Mouse (Mus musculus) heart, embryonic 15.5 days (tissue): ENCODE data around the gene Cul9. TPM values are rescaled to one million over a fixed set of nuclear protein-coding genes. Genes with fewer than 3 reads are reported as not detected.

ENCODE experiments used
- ATAC-seq: fragments of 200-750 bp; cut with Nextera tagmentation; replicated peaks from 2 replicates; pipeline ENCODE4 v1.8.0; 2017; ENCODE audit warnings: low read depth, moderate TSS enrichment; ENCODE audit not compliant: insufficient number of reproducible peaks, insufficient read depth, low FRiP score
- H3K27ac ChIP-seq: fragments of 300-500 bp; sonication (generic); 2 replicates; pipeline ENCODE4 v1.5.1; 2015; ENCODE audit warnings: mild to moderate bottlenecking, inconsistent platforms
- H3K27me3 ChIP-seq: fragments of 300-500 bp; sonication (generic); 2 replicates; pipeline ENCODE4 v1.6.1; 2015; ENCODE audit warnings: inconsistent platforms
- H3K36me3 ChIP-seq: fragments of 300-500 bp; sonication (generic); 2 replicates; pipeline ENCODE4 v1.6.1; 2015; ENCODE audit warnings: mild to moderate bottlenecking, inconsistent platforms
- H3K4me1 ChIP-seq: fragments of 300-500 bp; sonication (generic); replicated peaks from 2 replicates; pipeline ENCODE4 v1.6.1; 2015; ENCODE audit warnings: inconsistent platforms
- H3K4me2 ChIP-seq: fragments of 300-500 bp; sonication (generic); 2 replicates; pipeline ENCODE4 v1.6.1; 2015; ENCODE audit warnings: inconsistent platforms, mild to moderate bottlenecking, moderate library complexity
- H3K4me3 ChIP-seq: fragments of 300-500 bp; sonication (generic); 2 replicates; pipeline ENCODE4 v1.5.1; 2015; ENCODE audit warnings: mild to moderate bottlenecking, inconsistent platforms
- H3K9ac ChIP-seq: fragments of 300-500 bp; sonication (generic); 2 replicates; pipeline ENCODE4 v1.6.1; 2015; ENCODE audit warnings: mild to moderate bottlenecking, inconsistent platforms
- H3K9me3 ChIP-seq: fragments of 300-500 bp; sonication (generic); replicated peaks from 2 replicates; pipeline ENCODE4 v1.6.1; 2016; ENCODE audit warnings: inconsistent platforms
- WGBS: fragments of 180-500 bp; shearing (Covaris S2); methylation state at CpG from one replicate; pipeline ENCODE4 v1.1.7; 2015; ENCODE audit warnings: mixed read lengths; 5-methylcytosine and 5-hydroxymethylcytosine counted together
- polyA plus RNA-seq: library from polyadenylated mRNA; unstranded; fragments of >200 nt; fragmentation: Nextera tagmentation; extraction: Ambion mirVana; gene quantifications from 2 replicates; pipeline ENCODE4 v1.2.1, GENCODE M21; 2015

Cul9 gene
- 4.6 and 5.5 TPM in 2 replicates for polyA plus RNA-seq

GRCm38 (mm10) chr17:46545813-46546564 lies at the start of gene Cul9:
TSS of gene Cul9 (minus strand) at chr17:46546388.
- WGBS = 2% methylated on average over 49 of the region's 49 CpGs
- Histone ChIP-seq H3K27me3 (no peaks in the 10 kb centered on the region), H3K4me1 (peaks cover 26% of the 10 kb centered on the region), H3K9ac (peak within 1 kb of the TSS; percentile 72), H3K36me3 (peaks cover 33% of the 10 kb centered on the region), H3K4me2 (peak within 1 kb of the TSS; percentile 83), H3K27ac (peak within 1 kb of the TSS; percentile 69), H3K9me3 (no peaks in the 10 kb centered on the region), H3K4me3 (peak within 1 kb of the TSS; percentile 66)
- ATAC-seq = peak; percentile 67

- H3K4me2 ChIP-seq = no peak overlapping the region
- no peak overlapping the region for H3K9ac ChIP-seq
- H3K4me1 ChIP-seq = peaks cover 21% of the 10 kb centered on the region
- no peaks in the 10 kb centered on the region for H3K27me3 ChIP-seq
- ATAC-seq = no peak
- no peak overlapping the region for H3K4me3 ChIP-seq
- WGBS = 78% methylated on average over 6 of the region's 6 CpGs
- no peaks in the 10 kb centered on the region; the same call in 1 of the 2 replicates for H3K36me3 ChIP-seq
- peak overlapping the region; percentile 56 for H3K27ac ChIP-seq
- H3K9me3 ChIP-seq = no peaks in the 10 kb centered on the region
These were observed 49.1 kb upstream of the Cul9 start for GRCm38 (mm10) chr17:46595336-46595735.

GRCm38 (mm10) chr17:46594606-46595005 lies 48.4 kb upstream of the Cul9 start:
- WGBS = 15% methylated on average over 9 of the region's 9 CpGs
- Histone ChIP-seq H3K36me3 (peaks cover 5% of the 10 kb centered on the region; the same call in 1 of the 2 replicates), H3K4me1 (peaks cover 21% of the 10 kb centered on the region), H3K9me3 (no peaks in the 10 kb centered on the region), H3K27me3 (no peaks in the 10 kb centered on the region), H3K27ac (peak overlapping the region; percentile 56), H3K9ac (peak overlapping the region; percentile 34), H3K4me3 (no peak overlapping the region), H3K4me2 (no peak overlapping the region)
- ATAC-seq = no peak

- peaks cover 21% of the 10 kb centered on the region for H3K4me1 ChIP-seq
- no peak for ATAC-seq
- H3K27me3 ChIP-seq = no peaks in the 10 kb centered on the region
- no peaks in the 10 kb centered on the region for H3K9me3 ChIP-seq
- H3K36me3 ChIP-seq = peaks cover 16% of the 10 kb centered on the region
- H3K4me2 ChIP-seq = no peak overlapping the region
- no peak overlapping the region for H3K4me3 ChIP-seq
- WGBS = 90% methylated on average over 4 of the region's 4 CpGs
- H3K9ac ChIP-seq = no peak overlapping the region
- no peak overlapping the region for H3K27ac ChIP-seq
These were observed 46.9 kb upstream of the Cul9 start for GRCm38 (mm10) chr17:46593124-46593523.

- H3K9me3 ChIP-seq = no peaks in the 10 kb centered on the region
- H3K4me2 ChIP-seq = no peak overlapping the region
- peaks cover 19% of the 10 kb centered on the region for H3K36me3 ChIP-seq
- no peak for ATAC-seq
- H3K4me1 ChIP-seq = peaks cover 21% of the 10 kb centered on the region
- H3K27me3 ChIP-seq = no peaks in the 10 kb centered on the region
- H3K27ac ChIP-seq = no peak overlapping the region
- H3K4me3 ChIP-seq = no peak overlapping the region
- 57% methylated on average over 19 of the region's 19 CpGs for WGBS
- H3K9ac ChIP-seq = no peak overlapping the region
These were observed 45.2 kb upstream of the Cul9 start for GRCm38 (mm10) chr17:46591406-46591805.

- H3K9me3 ChIP-seq = no peaks in the 10 kb centered on the region
- H3K9ac ChIP-seq = no peak overlapping the region
- H3K27me3 ChIP-seq = no peaks in the 10 kb centered on the region
- H3K36me3 ChIP-seq = peaks cover 27% of the 10 kb centered on the region
- peaks cover 21% of the 10 kb centered on the region for H3K4me1 ChIP-seq
- H3K4me3 ChIP-seq = no peak overlapping the region
- no peak overlapping the region for H3K27ac ChIP-seq
- H3K4me2 ChIP-seq = no peak overlapping the region
- no peak for ATAC-seq
- 85% methylated on average over 7 of the region's 7 CpGs for WGBS
These were observed 44.3 kb upstream of the Cul9 start for GRCm38 (mm10) chr17:46590439-46590838.

- H3K4me2 ChIP-seq = no peak overlapping the region
- no peak overlapping the region for H3K27ac ChIP-seq
- ATAC-seq = no peak
- no peak overlapping the region for H3K4me3 ChIP-seq
- peaks cover 14% of the 10 kb centered on the region for H3K4me1 ChIP-seq
- peaks cover 31% of the 10 kb centered on the region for H3K36me3 ChIP-seq
- 85% methylated on average over 16 of the region's 16 CpGs for WGBS
- no peaks in the 10 kb centered on the region for H3K9me3 ChIP-seq
- H3K27me3 ChIP-seq = no peaks in the 10 kb centered on the region
- H3K9ac ChIP-seq = no peak overlapping the region
These were observed 43.6 kb upstream of the Cul9 start for GRCm38 (mm10) chr17:46589635-46590314.

- Histone ChIP-seq H3K9me3 (no peaks in the 10 kb centered on the region), H3K4me1 (peaks cover 8% of the 10 kb centered on the region; the same call in 1 of the 2 replicates), H3K27me3 (no peaks in the 10 kb centered on the region), H3K36me3 (peaks cover 32% of the 10 kb centered on the region), H3K4me2 (no peak overlapping the region), H3K4me3 (no peak overlapping the region), H3K9ac (no peak overlapping the region), H3K27ac (no peak overlapping the region)
- 88% methylated on average over 6 of the region's 6 CpGs for WGBS
- ATAC-seq = no peak
These were observed 42.7 kb upstream of the Cul9 start for GRCm38 (mm10) chr17:46588913-46589312.

GRCm38 (mm10) chr17:46588173-46588572 lies 42.0 kb upstream of the Cul9 start:
- Histone ChIP-seq H3K4me3 (no peak overlapping the region), H3K9me3 (no peaks in the 10 kb centered on the region), H3K4me2 (no peak overlapping the region), H3K27ac (no peak overlapping the region), H3K27me3 (no peaks in the 10 kb centered on the region), H3K9ac (no peak overlapping the region), H3K4me1 (peaks cover 5% of the 10 kb centered on the region; the same call in 1 of the 2 replicates), H3K36me3 (peaks cover 32% of the 10 kb centered on the region)
- ATAC-seq = no peak
- 79% methylated on average over 9 of the region's 9 CpGs for WGBS

- 83% methylated on average over 8 of the region's 8 CpGs for WGBS
- H3K9ac ChIP-seq = no peak overlapping the region
- ATAC-seq = no peak
- no peaks in the 10 kb centered on the region for H3K4me1 ChIP-seq
- no peaks in the 10 kb centered on the region for H3K9me3 ChIP-seq
- H3K27me3 ChIP-seq = no peaks in the 10 kb centered on the region
- H3K4me3 ChIP-seq = no peak overlapping the region
- no peak overlapping the region for H3K4me2 ChIP-seq
- no peak overlapping the region for H3K27ac ChIP-seq
- H3K36me3 ChIP-seq = peaks cover 46% of the 10 kb centered on the region
These were observed 40.1 kb upstream of the Cul9 start for GRCm38 (mm10) chr17:46586327-46586726.

- no peaks in the 10 kb centered on the region for H3K4me1 ChIP-seq
- peaks cover 66% of the 10 kb centered on the region for H3K36me3 ChIP-seq
- no peak overlapping the region for H3K4me3 ChIP-seq
- H3K27ac ChIP-seq = no peak overlapping the region
- H3K9me3 ChIP-seq = no peaks in the 10 kb centered on the region
- H3K4me2 ChIP-seq = no peak overlapping the region
- ATAC-seq = 0 out of 2 replicates have a peak, but pooled peaks have one; percentile 44
- no peaks in the 10 kb centered on the region for H3K27me3 ChIP-seq
- WGBS = 73% methylated on average over 5 of the region's 5 CpGs
- H3K9ac ChIP-seq = no peak overlapping the region
These were observed 32.5 kb upstream of the Cul9 start for GRCm38 (mm10) chr17:46578650-46579049.
